Mouse (Mus musculus): Measurements from ENCODE around the gene Gm26920. TPM values are rescaled to one million over a fixed set of nuclear protein-coding genes. Genes with fewer than 3 reads are reported as not detected.

The Gm26920 gene
- polyA plus RNA-seq, 1 experiment from 2014 or later: 2.0 TPM

GRCm38 (mm10) chr7:30053591-30053990 is 36.6 kb downstream of the Gm26920 start:
- no peak for ATAC-seq (ENCODE audit: insufficient read depth)
- H3K36me3 ChIP-seq (ENCODE audit: insufficient read depth): peaks cover 22% of the 10 kb centered on the region
- H3K4me2 ChIP-seq: no peak overlapping the region
- WGBS: under 1% methylated on average over 3 of the region's 3 CpGs
- H3K9me3 ChIP-seq (ENCODE audit: low read depth, low read length): no peaks in the 10 kb centered on the region
- DNase-seq: peak; percentile 54
- no peak for TF ChIP-seq CTCF (IDR thresholded peaks at IDR 0.05; ENCODE audit: low read depth)
- no peak overlapping the region for H3K4me3 ChIP-seq (ENCODE audit: low read depth, low read length)
- H3K4me1 ChIP-seq (ENCODE audit: insufficient read depth): peaks cover 8% of the 10 kb centered on the region
- H3K27me3 ChIP-seq (ENCODE audit: insufficient read depth, low read length): no peaks in the 10 kb centered on the region
- peak overlapping the region; percentile 9; the same call in 1 of the 2 replicates for H3K9ac ChIP-seq
- H3K27ac ChIP-seq (ENCODE audit: low read depth): no peak overlapping the region

GRCm38 (mm10) chr7:30050882-30051548 is 39.2 kb downstream of the Gm26920 start, which contains the start of gene Zfp14:
Zfp14 (minus strand) TSS chr7:30051380.
- H3K36me3 ChIP-seq (ENCODE audit: insufficient read depth): peaks cover 5% of the 10 kb centered on the region; the same call in 1 of the 2 replicates
- ATAC-seq (ENCODE audit: insufficient read depth) (peak; percentile 99), DNase-seq (peak; percentile 95)
- H3K9ac ChIP-seq: peak within 1 kb of the TSS; percentile 71
- peak within 1 kb of the TSS; percentile 72 for H3K4me3 ChIP-seq (ENCODE audit: low read depth, low read length)
- H3K4me1 ChIP-seq (ENCODE audit: insufficient read depth): peaks cover 8% of the 10 kb centered on the region
- H3K27ac ChIP-seq (ENCODE audit: low read depth): peak within 1 kb of the TSS; percentile 81
- no peak for TF ChIP-seq CTCF (IDR thresholded peaks at IDR 0.05; ENCODE audit: low read depth)
- no peaks in the 10 kb centered on the region for H3K27me3 ChIP-seq (ENCODE audit: insufficient read depth, low read length)
- H3K4me2 ChIP-seq: peak within 1 kb of the TSS; percentile 89
- under 1% methylated on average over 40 of the region's 40 CpGs for WGBS
- H3K9me3 ChIP-seq (ENCODE audit: low read depth, low read length): no peaks in the 10 kb centered on the region

DNA sequence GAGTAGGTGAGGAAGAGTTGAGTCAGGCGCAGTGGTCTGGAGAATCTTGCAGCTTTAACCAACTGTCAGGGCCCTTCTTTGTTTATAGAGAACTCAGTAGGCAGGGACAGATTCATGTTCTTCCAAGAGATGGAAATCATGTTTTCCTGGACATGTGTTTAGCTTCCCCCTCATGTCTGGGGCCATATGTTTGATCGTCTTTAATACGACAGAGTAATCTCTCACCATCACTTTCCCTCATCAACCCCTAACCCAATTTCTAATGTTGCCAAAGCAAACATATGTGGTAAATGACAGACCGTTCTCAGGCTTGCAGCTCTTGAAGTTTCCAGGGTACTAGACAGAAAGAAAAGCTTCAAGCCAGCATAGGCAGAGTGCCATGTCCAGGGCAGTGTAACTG is 42.1 kb downstream of the Gm26920 start:
- Histone ChIP-seq H3K4me1 (ENCODE audit: insufficient read depth) (peaks cover 8% of the 10 kb centered on the region), H3K4me2 (no peak overlapping the region), H3K9me3 (ENCODE audit: low read depth, low read length) (no peaks in the 10 kb centered on the region), H3K4me3 (ENCODE audit: low read depth, low read length) (no peak overlapping the region), H3K36me3 (ENCODE audit: insufficient read depth) (no peaks in the 10 kb centered on the region), H3K27me3 (ENCODE audit: insufficient read depth, low read length) (no peaks in the 10 kb centered on the region), H3K9ac (no peak overlapping the region), H3K27ac (ENCODE audit: low read depth) (no peak overlapping the region)
- ATAC-seq (ENCODE audit: insufficient read depth) (no peak), DNase-seq (peak; percentile 6)
- 61% methylated on average over 4 of the region's 4 CpGs for WGBS
- no peak for TF ChIP-seq CTCF (IDR thresholded peaks at IDR 0.05; ENCODE audit: low read depth)

- 62% methylated on average over 9 of the region's 9 CpGs for WGBS
- ATAC-seq (ENCODE audit: insufficient read depth): no peak
- no peaks in the 10 kb centered on the region for H3K36me3 ChIP-seq (ENCODE audit: insufficient read depth)
- H3K4me1 ChIP-seq (ENCODE audit: insufficient read depth): no peaks in the 10 kb centered on the region
- DNase-seq: no peak
- H3K9ac ChIP-seq: no peak overlapping the region
- H3K4me2 ChIP-seq: no peak overlapping the region
- H3K9me3 ChIP-seq (ENCODE audit: low read depth, low read length): no peaks in the 10 kb centered on the region
- no peaks in the 10 kb centered on the region for H3K27me3 ChIP-seq (ENCODE audit: insufficient read depth, low read length)
- H3K4me3 ChIP-seq (ENCODE audit: low read depth, low read length): no peak overlapping the region
- TF ChIP-seq CTCF (IDR thresholded peaks at IDR 0.05; ENCODE audit: low read depth): no peak
- no peak overlapping the region for H3K27ac ChIP-seq (ENCODE audit: low read depth)
These were observed 45.9 kb downstream of the Gm26920 start for GRCm38 (mm10) chr7:30044354-30044753.

- no peak for TF ChIP-seq CTCF (IDR thresholded peaks at IDR 0.05; ENCODE audit: low read depth)
- Histone ChIP-seq H3K4me1 (ENCODE audit: insufficient read depth) (no peaks in the 10 kb centered on the region), H3K9me3 (ENCODE audit: low read depth, low read length) (no peaks in the 10 kb centered on the region), H3K27me3 (ENCODE audit: insufficient read depth, low read length) (no peaks in the 10 kb centered on the region), H3K9ac (no peak overlapping the region), H3K4me3 (ENCODE audit: low read depth, low read length) (no peak overlapping the region), H3K36me3 (ENCODE audit: insufficient read depth) (peaks cover 8% of the 10 kb centered on the region; the same call in 1 of the 2 replicates), H3K4me2 (no peak overlapping the region), H3K27ac (ENCODE audit: low read depth) (no peak overlapping the region)
- ATAC-seq (ENCODE audit: insufficient read depth) (no peak), DNase-seq (no peak)
- 92% methylated on average over 12 of the region's 12 CpGs for WGBS
These were observed 55.9 kb downstream of the Gm26920 start for GRCm38 (mm10) chr7:30034331-30034730.

GRCm38 (mm10) chr7:30031379-30031778 is 58.8 kb downstream of the Gm26920 start:
- H3K4me3 ChIP-seq (ENCODE audit: low read depth, low read length): no peak overlapping the region
- no peaks in the 10 kb centered on the region for H3K27me3 ChIP-seq (ENCODE audit: insufficient read depth, low read length)
- WGBS: 87% methylated on average over 3 of the region's 3 CpGs
- H3K36me3 ChIP-seq (ENCODE audit: insufficient read depth): peaks cover 17% of the 10 kb centered on the region
- ATAC-seq (ENCODE audit: insufficient read depth) (no peak), DNase-seq (no peak)
- H3K4me1 ChIP-seq (ENCODE audit: insufficient read depth): no peaks in the 10 kb centered on the region
- no peaks in the 10 kb centered on the region for H3K9me3 ChIP-seq (ENCODE audit: low read depth, low read length)
- TF ChIP-seq CTCF (IDR thresholded peaks at IDR 0.05; ENCODE audit: low read depth): no peak
- no peak overlapping the region for H3K9ac ChIP-seq
- no peak overlapping the region for H3K27ac ChIP-seq (ENCODE audit: low read depth)
- H3K4me2 ChIP-seq: no peak overlapping the region

DNA sequence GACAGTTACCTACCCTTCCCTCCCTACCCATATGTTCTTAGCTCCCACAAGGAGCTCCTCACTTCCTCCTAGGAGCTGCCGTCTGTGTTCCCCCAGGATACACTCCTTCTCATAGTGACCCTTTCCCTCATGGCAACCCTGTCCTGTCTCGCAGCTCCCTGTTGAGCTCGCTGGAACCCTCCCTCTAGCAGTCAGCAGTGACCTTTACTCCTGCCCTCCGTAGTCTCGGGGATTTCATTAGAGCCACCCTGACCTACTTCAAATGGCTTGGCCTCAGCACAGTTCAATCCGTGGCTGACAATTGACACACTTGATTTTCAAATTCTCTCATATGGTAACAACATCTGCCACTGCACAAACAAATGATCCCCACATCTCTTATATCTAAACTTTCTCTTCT is 59.5 kb downstream of the Gm26920 start:
- Histone ChIP-seq H3K4me2 (no peak overlapping the region), H3K27me3 (ENCODE audit: insufficient read depth, low read length) (no peaks in the 10 kb centered on the region), H3K4me3 (ENCODE audit: low read depth, low read length) (no peak overlapping the region), H3K9ac (no peak overlapping the region), H3K27ac (ENCODE audit: low read depth) (no peak overlapping the region), H3K9me3 (ENCODE audit: low read depth, low read length) (no peaks in the 10 kb centered on the region), H3K36me3 (ENCODE audit: insufficient read depth) (peaks cover 23% of the 10 kb centered on the region), H3K4me1 (ENCODE audit: insufficient read depth) (no peaks in the 10 kb centered on the region)
- ATAC-seq (ENCODE audit: insufficient read depth): no peak
- WGBS: 24% methylated on average over 6 of the region's 6 CpGs
- TF ChIP-seq CTCF (IDR thresholded peaks at IDR 0.05; ENCODE audit: low read depth): no peak
- DNase-seq: no peak
